Mouse (Mus musculus): Measurements from ENCODE around the gene Il27. TPM values are rescaled to one million over a fixed set of nuclear protein-coding genes. Genes with fewer than 3 reads are reported as not detected.

Il27 gene
- polyA plus RNA-seq, 1 experiment: 1.8 TPM

- H3K27me3 ChIP-seq (ENCODE audit: control insufficient read depth, insufficient read depth, low read length): no peaks in the 10 kb centered on the region
- H3K36me3 ChIP-seq (ENCODE audit: control insufficient read depth, insufficient read depth, low read length): no peaks in the 10 kb centered on the region
- H3K27ac ChIP-seq (ENCODE audit: control insufficient read depth, insufficient read depth, low read length): peak overlapping the region; percentile 79
- peak overlapping the region; percentile 81 for H3K4me3 ChIP-seq (ENCODE audit: control insufficient read depth, insufficient read depth, low read length)
- TF ChIP-seq CTCF (IDR thresholded peaks at IDR 0.05; ENCODE audit: borderline replicate concordance, control insufficient read depth, extremely low read depth, insufficient read depth, low read length, poor library complexity) (no peak), POLR2A (IDR thresholded peaks at IDR 0.05; ENCODE audit: control insufficient read depth, extremely low read depth, insufficient read depth, low read length, poor library complexity) (0 out of 2 replicates have a peak, but pooled peaks have one; percentile 23)
- WGBS: under 1% methylated on average over 22 of the region's 22 CpGs
- peak; percentile 85 for DNase-seq
- H3K4me1 ChIP-seq (replicated peaks; ENCODE audit: control insufficient read depth, insufficient read depth, low read length): peaks cover 24% of the 10 kb centered on the region
These were observed 11.5 kb downstream of the Il27 start for GRCm38 (mm10) chr7:126583251-126583709.

DNA sequence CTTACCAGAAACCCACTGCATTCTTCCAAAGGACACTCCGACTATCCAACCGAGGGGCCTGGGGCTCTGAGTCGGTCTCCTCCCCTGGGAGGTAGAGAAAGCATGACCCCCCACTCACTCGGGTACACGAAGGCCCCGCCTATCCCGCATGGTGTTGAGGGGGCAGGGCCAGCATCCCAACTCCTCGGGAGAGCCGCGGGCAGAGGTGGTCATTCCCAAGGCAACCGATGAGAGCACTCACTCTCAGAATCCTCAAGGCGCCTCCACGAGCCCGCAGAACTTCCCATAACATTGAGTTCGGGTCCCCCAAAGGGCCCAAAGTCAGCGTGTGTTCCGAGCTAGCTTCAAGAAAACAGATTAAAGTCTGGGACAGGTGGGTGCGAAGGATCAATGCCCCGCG is 12.0 kb downstream of the Il27 start:
- WGBS: 26% methylated on average over 20 of the region's 20 CpGs
- H3K36me3 ChIP-seq (ENCODE audit: control insufficient read depth, insufficient read depth, low read length): no peaks in the 10 kb centered on the region
- no peak for TF ChIP-seq CTCF (IDR thresholded peaks at IDR 0.05; ENCODE audit: borderline replicate concordance, control insufficient read depth, extremely low read depth, insufficient read depth, low read length, poor library complexity)
- no peak for TF ChIP-seq POLR2A (IDR thresholded peaks at IDR 0.05; ENCODE audit: control insufficient read depth, extremely low read depth, insufficient read depth, low read length, poor library complexity)
- H3K27ac ChIP-seq (ENCODE audit: control insufficient read depth, insufficient read depth, low read length): no peak overlapping the region
- DNase-seq: peak; percentile 23
- no peaks in the 10 kb centered on the region for H3K27me3 ChIP-seq (ENCODE audit: control insufficient read depth, insufficient read depth, low read length)
- H3K4me1 ChIP-seq (replicated peaks; ENCODE audit: control insufficient read depth, insufficient read depth, low read length): peaks cover 24% of the 10 kb centered on the region
- H3K4me3 ChIP-seq (ENCODE audit: control insufficient read depth, insufficient read depth, low read length): peak overlapping the region; percentile 81

GRCm38 (mm10) chr7:126581661-126582060 is 13.1 kb downstream of the Il27 start:
- TF ChIP-seq CTCF (IDR thresholded peaks at IDR 0.05; ENCODE audit: borderline replicate concordance, control insufficient read depth, extremely low read depth, insufficient read depth, low read length, poor library complexity) (no peak), POLR2A (IDR thresholded peaks at IDR 0.05; ENCODE audit: control insufficient read depth, extremely low read depth, insufficient read depth, low read length, poor library complexity) (no peak)
- no peaks in the 10 kb centered on the region for H3K36me3 ChIP-seq (ENCODE audit: control insufficient read depth, insufficient read depth, low read length)
- H3K27me3 ChIP-seq (ENCODE audit: control insufficient read depth, insufficient read depth, low read length): no peaks in the 10 kb centered on the region
- H3K4me1 ChIP-seq (replicated peaks; ENCODE audit: control insufficient read depth, insufficient read depth, low read length): peaks cover 24% of the 10 kb centered on the region
- DNase-seq: no peak
- WGBS: 97% methylated on average over 6 of the region's 6 CpGs
- H3K4me3 ChIP-seq (ENCODE audit: control insufficient read depth, insufficient read depth, low read length): no peak overlapping the region
- no peak overlapping the region for H3K27ac ChIP-seq (ENCODE audit: control insufficient read depth, insufficient read depth, low read length)

- TF ChIP-seq POLR2A (IDR thresholded peaks at IDR 0.05; ENCODE audit: control insufficient read depth, extremely low read depth, insufficient read depth, low read length, poor library complexity) (no peak), CTCF (IDR thresholded peaks at IDR 0.05; ENCODE audit: borderline replicate concordance, control insufficient read depth, extremely low read depth, insufficient read depth, low read length, poor library complexity) (peak; percentile 72; the same call in 1 of the 2 replicates)
- Histone ChIP-seq H3K27me3 (ENCODE audit: control insufficient read depth, insufficient read depth, low read length) (no peaks in the 10 kb centered on the region), H3K27ac (ENCODE audit: control insufficient read depth, insufficient read depth, low read length) (no peak overlapping the region), H3K36me3 (ENCODE audit: control insufficient read depth, insufficient read depth, low read length) (no peaks in the 10 kb centered on the region), H3K4me3 (ENCODE audit: control insufficient read depth, insufficient read depth, low read length) (no peak overlapping the region), H3K4me1 (replicated peaks; ENCODE audit: control insufficient read depth, insufficient read depth, low read length) (peaks cover 7% of the 10 kb centered on the region)
- 77% methylated on average over 8 of the region's 8 CpGs for WGBS
- DNase-seq: peak; percentile 57
These were observed 15.6 kb downstream of the Il27 start for GRCm38 (mm10) chr7:126579172-126579571.

DNA sequence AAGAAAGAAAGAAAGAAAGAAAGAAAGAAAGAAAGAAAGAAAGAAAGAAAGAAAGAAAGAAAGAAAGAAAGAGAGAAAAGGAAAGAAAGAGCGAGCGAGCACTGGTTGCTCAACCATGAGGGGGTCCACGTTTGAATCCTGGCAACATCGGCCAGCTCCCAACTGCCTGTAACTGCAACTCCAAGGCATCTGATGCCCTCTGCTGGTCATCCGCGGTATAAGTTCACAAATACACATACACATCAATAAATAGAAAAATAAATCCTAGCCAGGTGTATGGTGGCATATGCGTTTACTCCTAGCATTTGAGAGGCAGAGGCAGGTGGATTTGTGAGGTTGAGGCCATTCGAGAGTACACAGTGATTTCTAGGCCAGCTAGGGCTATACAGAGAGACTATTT is 17.8 kb downstream of the Il27 start:
- Histone ChIP-seq H3K36me3 (ENCODE audit: control insufficient read depth, insufficient read depth, low read length) (peaks cover under 1% of the 10 kb centered on the region; the same call in 1 of the 2 replicates), H3K4me3 (ENCODE audit: control insufficient read depth, insufficient read depth, low read length) (no peak overlapping the region), H3K27ac (ENCODE audit: control insufficient read depth, insufficient read depth, low read length) (no peak overlapping the region), H3K4me1 (replicated peaks; ENCODE audit: control insufficient read depth, insufficient read depth, low read length) (no peaks in the 10 kb centered on the region), H3K27me3 (ENCODE audit: control insufficient read depth, insufficient read depth, low read length) (no peaks in the 10 kb centered on the region)
- peak; percentile 55 for DNase-seq
- 84% methylated on average over 8 of the region's 8 CpGs for WGBS
- TF ChIP-seq CTCF (IDR thresholded peaks at IDR 0.05; ENCODE audit: borderline replicate concordance, control insufficient read depth, extremely low read depth, insufficient read depth, low read length, poor library complexity): 0 out of 2 replicates have a peak, but pooled peaks have one; percentile 36
- no peak for TF ChIP-seq POLR2A (IDR thresholded peaks at IDR 0.05; ENCODE audit: control insufficient read depth, extremely low read depth, insufficient read depth, low read length, poor library complexity)

DNA sequence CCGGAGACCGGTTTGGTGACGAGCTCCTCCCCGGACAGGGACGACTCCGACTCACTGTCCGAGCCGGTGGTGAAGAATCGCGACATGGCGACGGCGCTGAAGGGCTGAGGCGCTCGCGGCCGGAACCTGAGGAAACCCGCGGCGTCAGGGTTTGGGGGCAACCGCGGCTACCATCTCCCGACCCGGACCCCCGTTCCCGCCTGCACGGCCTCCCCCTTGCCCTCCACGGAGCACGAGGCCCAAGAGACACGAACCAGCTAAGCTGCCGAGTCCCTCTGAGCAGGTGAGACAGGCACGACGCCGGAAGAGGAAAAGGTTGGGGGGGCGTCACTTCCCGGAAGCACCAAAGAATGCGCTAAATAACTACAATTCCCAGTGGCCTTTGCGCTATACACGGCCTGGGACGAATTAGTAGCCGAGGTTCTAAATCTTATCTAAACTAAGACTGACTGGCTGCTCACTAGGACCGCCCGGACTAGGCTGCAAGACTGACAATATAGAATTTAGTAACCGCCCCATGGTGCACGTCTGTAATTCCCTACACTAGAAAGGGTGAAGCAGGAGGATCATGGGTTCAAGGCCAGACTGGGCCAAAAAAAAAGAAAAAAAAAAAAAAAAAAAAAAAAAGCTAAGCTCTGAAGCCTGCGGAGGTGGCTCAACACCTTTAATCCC is 28.5 kb downstream of the Il27 start, which contains the start of gene Eif3c:
TSS of gene Eif3c (minus strand) at position 318 of the 672 bp plus-strand sequence.
- Histone ChIP-seq H3K36me3 (ENCODE audit: control insufficient read depth, insufficient read depth, low read length) (peaks cover 27% of the 10 kb centered on the region), H3K27ac (ENCODE audit: control insufficient read depth, insufficient read depth, low read length) (peak within 1 kb of the TSS; percentile 56; the same call in 1 of the 2 replicates), H3K4me1 (replicated peaks; ENCODE audit: control insufficient read depth, insufficient read depth, low read length) (peaks cover 2% of the 10 kb centered on the region; the same call in 1 of the 2 replicates), H3K27me3 (ENCODE audit: control insufficient read depth, insufficient read depth, low read length) (no peaks in the 10 kb centered on the region), H3K4me3 (ENCODE audit: control insufficient read depth, insufficient read depth, low read length) (peak within 1 kb of the TSS; percentile 76)
- under 1% methylated on average over 46 of the region's 46 CpGs for WGBS
- TF ChIP-seq POLR2A (IDR thresholded peaks at IDR 0.05; ENCODE audit: control insufficient read depth, extremely low read depth, insufficient read depth, low read length, poor library complexity) (peak; percentile 46; the same call in 1 of the 2 replicates), CTCF (IDR thresholded peaks at IDR 0.05; ENCODE audit: borderline replicate concordance, control insufficient read depth, extremely low read depth, insufficient read depth, low read length, poor library complexity) (no peak)
- peak; percentile 85 for DNase-seq
